Mouse (Mus musculus): ENCODE data around the gene Dlx6. TPM values are rescaled to one million over a fixed set of nuclear protein-coding genes. Genes with fewer than 3 reads are reported as not detected.

The Dlx6 gene
- polyA plus RNA-seq (2012; fragmentation: generic; extraction: Trizol) = not detected
- long read RNA-seq, experiment 1 = 0 reads
- long read RNA-seq, experiment 2 = 0 reads

DNA sequence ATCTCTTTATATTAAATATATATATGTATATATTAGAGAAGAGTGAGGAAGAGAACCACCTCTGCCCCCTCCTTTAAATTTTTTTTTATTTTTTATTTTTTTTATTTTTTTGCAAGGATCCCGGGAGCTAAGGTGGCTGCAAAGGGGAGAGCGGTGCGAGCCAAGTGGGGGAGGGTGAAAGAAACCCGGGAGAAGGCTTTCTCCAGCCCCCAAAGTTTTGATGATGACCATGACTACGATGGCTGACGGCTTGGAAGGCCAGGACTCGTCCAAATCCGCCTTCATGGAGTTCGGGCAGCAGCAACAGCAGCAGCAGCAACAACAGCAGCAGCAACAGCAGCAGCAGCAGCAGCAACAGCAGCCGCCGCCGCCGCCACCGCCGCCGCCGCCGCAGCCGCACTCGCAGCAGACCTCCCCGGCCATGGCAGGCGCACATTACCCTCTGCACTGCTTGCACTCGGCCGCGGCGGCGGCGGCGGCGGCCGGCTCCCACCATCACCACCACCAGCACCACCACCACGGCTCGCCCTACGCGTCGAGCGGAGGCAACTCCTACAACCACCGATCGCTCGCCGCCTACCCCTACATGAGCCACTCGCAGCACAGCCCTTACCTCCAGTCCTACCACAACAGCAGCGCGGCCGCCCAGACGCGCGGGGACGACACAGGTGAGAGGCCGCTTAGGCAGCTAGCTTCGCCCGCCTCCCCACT lies at the start of gene Dlx6:
TSS of gene Dlx6 (plus strand) at position 175 of the 711 bp plus-strand sequence.
- Histone ChIP-seq H3K4me3 (ENCODE audit: insufficient read depth, poor library complexity, severe bottlenecking) (no peak within 1 kb of the TSS), H3K27me3 (ENCODE audit: control insufficient read depth, insufficient read depth, insufficient read length) (peaks cover 54% of the 10 kb centered on the region), H3K36me3 (ENCODE audit: control insufficient read depth, insufficient read depth) (no peaks in the 10 kb centered on the region), H3ac (ENCODE audit: control insufficient read depth, insufficient read length, low read depth) (no peak within 1 kb of the TSS), H3K79me2 (ENCODE audit: control insufficient read depth, insufficient read depth) (no peaks in the 10 kb centered on the region), H3K79me3 (ENCODE audit: low read depth) (no peaks in the 10 kb centered on the region)
- no peak for TF ChIP-seq USF1 (IDR thresholded peaks at IDR 0.05; ENCODE audit: low read depth)
- TF ChIP-seq FOSL1 (IDR thresholded peaks at IDR 0.05; ENCODE audit: insufficient read depth, low read length, poor library complexity, severe bottlenecking) = no peak
- no peak for TF ChIP-seq MYOD1 (IDR thresholded peaks at IDR 0.05; ENCODE audit: control insufficient read depth, insufficient read length, low read depth)
- no peak for TF ChIP-seq MYOG (IDR thresholded peaks at IDR 0.05; ENCODE audit: control insufficient read depth, extremely low read depth, insufficient read length)
- no peak for TF ChIP-seq MAX (IDR thresholded peaks at IDR 0.05)
- no peak for TF ChIP-seq CEBPB (IDR thresholded peaks at IDR 0.05; ENCODE audit: low read depth)
- no peak for TF ChIP-seq CTCF (IDR thresholded peaks at IDR 0.05; ENCODE audit: control insufficient read depth, insufficient read depth, insufficient read length)

DNA sequence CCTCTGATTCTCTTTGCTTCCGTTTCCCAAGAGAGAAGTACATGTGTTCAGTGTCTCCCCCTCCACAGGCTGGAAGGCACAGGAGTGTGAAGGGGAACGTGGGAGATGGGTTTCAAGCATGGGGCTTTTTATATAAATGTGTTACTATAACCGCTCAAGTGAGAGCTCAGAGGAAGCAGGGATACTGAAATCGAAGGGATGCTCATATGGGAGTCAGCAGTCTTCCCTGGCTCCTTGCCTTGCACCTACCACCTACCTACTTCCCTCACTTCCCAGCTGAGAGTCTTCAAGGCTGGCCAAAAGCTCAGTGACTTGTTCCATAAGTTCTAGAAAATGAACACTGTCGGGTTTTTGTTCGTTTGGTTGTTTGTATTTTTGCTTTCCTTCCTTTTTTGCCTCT lies 46.3 kb upstream of the Dlx6 start:
- no peak overlapping the region for H3K4me3 ChIP-seq (ENCODE audit: insufficient read depth, poor library complexity, severe bottlenecking)
- H3K36me3 ChIP-seq (ENCODE audit: control insufficient read depth, insufficient read depth) = no peaks in the 10 kb centered on the region
- no peaks in the 10 kb centered on the region for H3K79me2 ChIP-seq (ENCODE audit: control insufficient read depth, insufficient read depth)
- no peaks in the 10 kb centered on the region for H3K79me3 ChIP-seq (ENCODE audit: low read depth)
- TF ChIP-seq MYOD1 (IDR thresholded peaks at IDR 0.05; ENCODE audit: control insufficient read depth, insufficient read length, low read depth) = no peak
- H3K27me3 ChIP-seq (ENCODE audit: control insufficient read depth, insufficient read depth, insufficient read length) = peaks cover 6% of the 10 kb centered on the region
- no peak overlapping the region for H3ac ChIP-seq (ENCODE audit: control insufficient read depth, insufficient read length, low read depth)

DNA sequence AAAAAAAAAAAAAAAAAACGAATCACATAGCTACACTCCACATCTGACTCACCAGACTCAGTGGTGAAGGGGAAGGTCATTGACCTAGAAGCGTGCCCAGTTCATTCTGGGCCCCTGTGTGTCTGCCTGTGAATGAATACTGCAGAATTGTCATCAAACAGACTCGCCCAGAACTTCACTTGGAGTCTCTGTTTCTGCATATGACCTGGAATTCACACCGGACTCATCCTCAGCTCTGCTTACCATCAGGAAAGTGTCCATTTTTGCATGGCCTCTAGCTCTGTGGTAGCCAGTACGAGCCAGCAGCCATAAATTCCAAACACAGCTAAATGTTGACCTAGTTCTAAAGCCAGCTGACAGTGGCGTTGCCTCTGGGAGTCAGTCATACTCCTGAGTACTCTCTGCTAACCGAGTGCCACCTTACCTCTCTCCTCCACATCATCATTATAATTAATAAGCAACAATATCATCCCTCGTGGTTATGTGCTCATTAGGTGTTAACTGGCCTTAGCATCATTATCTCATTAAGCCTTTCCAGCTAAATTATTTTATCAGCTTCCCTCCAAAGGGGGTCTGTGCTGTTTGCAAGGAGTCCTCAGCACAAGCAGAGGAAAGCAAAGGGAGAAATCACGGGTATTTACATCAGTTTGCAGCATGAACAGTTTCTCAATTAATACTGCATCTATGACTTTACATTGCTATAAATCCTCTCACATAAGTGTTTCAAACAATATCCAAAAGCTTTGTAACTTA lies 44.9 kb upstream of the Dlx6 start:
- no peaks in the 10 kb centered on the region for H3K36me3 ChIP-seq (ENCODE audit: control insufficient read depth, insufficient read depth)
- no peak overlapping the region for H3ac ChIP-seq (ENCODE audit: control insufficient read depth, insufficient read length, low read depth)
- H3K79me3 ChIP-seq (ENCODE audit: low read depth) = no peaks in the 10 kb centered on the region
- peaks cover 6% of the 10 kb centered on the region for H3K27me3 ChIP-seq (ENCODE audit: control insufficient read depth, insufficient read depth, insufficient read length)
- TF ChIP-seq CTCF (IDR thresholded peaks at IDR 0.05; ENCODE audit: control insufficient read depth, insufficient read depth, insufficient read length) (no peak), USF1 (IDR thresholded peaks at IDR 0.05; ENCODE audit: low read depth) (no peak), FOSL1 (IDR thresholded peaks at IDR 0.05; ENCODE audit: insufficient read depth, low read length, poor library complexity, severe bottlenecking) (no peak), CEBPB (IDR thresholded peaks at IDR 0.05; ENCODE audit: low read depth) (no peak), MAX (IDR thresholded peaks at IDR 0.05) (no peak), MYOG (IDR thresholded peaks at IDR 0.05; ENCODE audit: control insufficient read depth, extremely low read depth, insufficient read length) (no peak), MYOD1 (IDR thresholded peaks at IDR 0.05; ENCODE audit: control insufficient read depth, insufficient read length, low read depth) (no peak)
- no peaks in the 10 kb centered on the region for H3K79me2 ChIP-seq (ENCODE audit: control insufficient read depth, insufficient read depth)
- no peak overlapping the region for H3K4me3 ChIP-seq (ENCODE audit: insufficient read depth, poor library complexity, severe bottlenecking)

DNA sequence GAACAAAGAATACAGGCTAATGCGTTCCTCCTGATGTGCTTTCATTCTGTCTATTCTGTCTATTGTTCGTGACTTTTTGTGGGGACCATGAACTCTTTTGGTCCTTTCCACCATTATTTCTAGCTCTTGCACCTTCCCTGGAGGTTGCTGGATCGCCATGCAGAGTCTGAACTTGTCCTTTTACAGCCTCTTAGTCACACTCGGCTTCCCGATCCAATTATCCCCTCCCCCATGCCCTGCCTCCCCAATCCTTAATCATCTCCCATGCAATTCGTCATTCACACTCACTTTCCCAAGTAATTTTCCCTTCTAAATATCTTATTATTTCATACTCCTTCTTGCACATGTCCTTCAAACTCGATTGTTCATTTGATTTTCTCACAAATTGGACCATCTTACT lies 44.0 kb upstream of the Dlx6 start:
- no peak overlapping the region for H3ac ChIP-seq (ENCODE audit: control insufficient read depth, insufficient read length, low read depth)
- H3K79me2 ChIP-seq (ENCODE audit: control insufficient read depth, insufficient read depth) = no peaks in the 10 kb centered on the region
- H3K36me3 ChIP-seq (ENCODE audit: control insufficient read depth, insufficient read depth) = no peaks in the 10 kb centered on the region
- H3K79me3 ChIP-seq (ENCODE audit: low read depth) = no peaks in the 10 kb centered on the region
- TF ChIP-seq USF1 (IDR thresholded peaks at IDR 0.05; ENCODE audit: low read depth) = no peak
- no peak for TF ChIP-seq CTCF (IDR thresholded peaks at IDR 0.05; ENCODE audit: control insufficient read depth, insufficient read depth, insufficient read length)
- TF ChIP-seq FOSL1 (IDR thresholded peaks at IDR 0.05; ENCODE audit: insufficient read depth, low read length, poor library complexity, severe bottlenecking) = no peak
- TF ChIP-seq MYOG (IDR thresholded peaks at IDR 0.05; ENCODE audit: control insufficient read depth, extremely low read depth, insufficient read length) = no peak
- no peak for TF ChIP-seq MYOD1 (IDR thresholded peaks at IDR 0.05; ENCODE audit: control insufficient read depth, insufficient read length, low read depth)
- no peak for TF ChIP-seq CEBPB (IDR thresholded peaks at IDR 0.05; ENCODE audit: low read depth)
- no peak for TF ChIP-seq MAX (IDR thresholded peaks at IDR 0.05)
- peaks cover 6% of the 10 kb centered on the region for H3K27me3 ChIP-seq (ENCODE audit: control insufficient read depth, insufficient read depth, insufficient read length)
- H3K4me3 ChIP-seq (ENCODE audit: insufficient read depth, poor library complexity, severe bottlenecking) = no peak overlapping the region

DNA sequence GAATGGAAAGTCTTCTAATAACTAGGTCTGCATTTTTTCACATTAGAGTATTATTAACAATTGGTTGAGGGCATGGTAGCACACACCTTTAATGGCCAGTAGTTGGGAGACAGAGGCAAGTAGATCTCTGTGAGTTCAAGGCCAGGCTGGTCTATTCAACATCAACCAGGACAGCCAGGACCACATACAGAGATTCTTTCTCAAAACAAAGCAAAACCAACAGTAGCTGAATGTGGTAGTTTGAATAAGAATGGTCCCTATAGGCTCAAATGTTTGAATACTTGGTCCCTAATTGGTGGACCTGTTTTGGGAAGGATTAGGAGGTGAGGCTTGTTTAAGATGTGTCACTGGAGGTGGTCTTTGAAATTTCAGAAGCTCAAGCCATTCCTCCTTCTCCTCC lies 37.8 kb upstream of the Dlx6 start:
- TF ChIP-seq CEBPB (IDR thresholded peaks at IDR 0.05; ENCODE audit: low read depth) (no peak), FOSL1 (IDR thresholded peaks at IDR 0.05; ENCODE audit: insufficient read depth, low read length, poor library complexity, severe bottlenecking) (no peak), CTCF (IDR thresholded peaks at IDR 0.05; ENCODE audit: control insufficient read depth, insufficient read depth, insufficient read length) (no peak), MAX (IDR thresholded peaks at IDR 0.05) (no peak), USF1 (IDR thresholded peaks at IDR 0.05; ENCODE audit: low read depth) (no peak), MYOG (IDR thresholded peaks at IDR 0.05; ENCODE audit: control insufficient read depth, extremely low read depth, insufficient read length) (no peak), MYOD1 (IDR thresholded peaks at IDR 0.05; ENCODE audit: control insufficient read depth, insufficient read length, low read depth) (no peak)
- no peaks in the 10 kb centered on the region for H3K27me3 ChIP-seq (ENCODE audit: control insufficient read depth, insufficient read depth, insufficient read length)
- no peaks in the 10 kb centered on the region for H3K79me3 ChIP-seq (ENCODE audit: low read depth)
- H3K79me2 ChIP-seq (ENCODE audit: control insufficient read depth, insufficient read depth) = no peaks in the 10 kb centered on the region
- no peaks in the 10 kb centered on the region for H3K36me3 ChIP-seq (ENCODE audit: control insufficient read depth, insufficient read depth)
- no peak overlapping the region for H3ac ChIP-seq (ENCODE audit: control insufficient read depth, insufficient read length, low read depth)
- no peak overlapping the region for H3K4me3 ChIP-seq (ENCODE audit: insufficient read depth, poor library complexity, severe bottlenecking)
